Mouse (Mus musculus): Measurements from ENCODE around the gene Cyp2j5. TPM values are rescaled to one million over a fixed set of nuclear protein-coding genes. Genes with fewer than 3 reads are reported as not detected.

Gene Cyp2j5
- total RNA-seq (2012; rRNA removed), result not detected in 2 replicates

- Histone ChIP-seq H3K9ac (ENCODE audit: insufficient read depth, low read depth, low read length, poor library complexity, severe bottlenecking) (no peak within 1 kb of the TSS), H3K27ac (ENCODE audit: insufficient read depth, low read depth, low read length, poor library complexity, severe bottlenecking) (no peak within 1 kb of the TSS), H3K4me3 (ENCODE audit: insufficient read depth in 1 of 2, low read depth in 1 of 2, low read length in 2 of 2, poor library complexity in 1 of 2, severe bottlenecking in 1 of 2) (no peak within 1 kb of the TSS), H3K36me3 (ENCODE audit: control insufficient read depth, insufficient read depth, low read length, poor library complexity, severe bottlenecking) (no peaks in the 10 kb centered on the region), H3K4me1 (ENCODE audit: control insufficient read depth in 2 of 2, insufficient read depth in 2 of 2, low read length in 2 of 2, poor library complexity in 1 of 2) (no peaks in the 10 kb centered on the region), H3K9me3 (ENCODE audit: control insufficient read depth, insufficient read depth, low read depth, low read length) (no peaks in the 10 kb centered on the region; the same call in 1 of the 2 replicates)
- no peak for DNase-seq (ENCODE audit: low read depth, low spot score)
- in situ Hi-C loops (cut with MboI; ENCODE audit: low sequenced_read_pairs in 2 of 2, unreplicated experiment in 2 of 2), result no loop called here
- no peak for TF ChIP-seq ZC3H11A (IDR thresholded peaks at IDR 0.05; ENCODE audit: borderline replicate concordance, low read depth, low read length)
- no peak for TF ChIP-seq ZNF384 (IDR thresholded peaks at IDR 0.05; ENCODE audit: low read depth, low read length)
- TF ChIP-seq HCFC1 (IDR thresholded peaks at IDR 0.05; ENCODE audit: borderline replicate concordance, insufficient read depth, low read length), result no peak
- no peak for TF ChIP-seq MAFK (IDR thresholded peaks at IDR 0.05; ENCODE audit: insufficient read depth, low read depth, low read length)
- no peak for TF ChIP-seq CHD2 (IDR thresholded peaks at IDR 0.05; ENCODE audit: low read depth, low read length)
Measured at GRCm38 (mm10) chr4:96663991-96664390, at the start of gene Cyp2j5. Cyp2j5 (minus strand) TSS chr4:96664154.

DNA sequence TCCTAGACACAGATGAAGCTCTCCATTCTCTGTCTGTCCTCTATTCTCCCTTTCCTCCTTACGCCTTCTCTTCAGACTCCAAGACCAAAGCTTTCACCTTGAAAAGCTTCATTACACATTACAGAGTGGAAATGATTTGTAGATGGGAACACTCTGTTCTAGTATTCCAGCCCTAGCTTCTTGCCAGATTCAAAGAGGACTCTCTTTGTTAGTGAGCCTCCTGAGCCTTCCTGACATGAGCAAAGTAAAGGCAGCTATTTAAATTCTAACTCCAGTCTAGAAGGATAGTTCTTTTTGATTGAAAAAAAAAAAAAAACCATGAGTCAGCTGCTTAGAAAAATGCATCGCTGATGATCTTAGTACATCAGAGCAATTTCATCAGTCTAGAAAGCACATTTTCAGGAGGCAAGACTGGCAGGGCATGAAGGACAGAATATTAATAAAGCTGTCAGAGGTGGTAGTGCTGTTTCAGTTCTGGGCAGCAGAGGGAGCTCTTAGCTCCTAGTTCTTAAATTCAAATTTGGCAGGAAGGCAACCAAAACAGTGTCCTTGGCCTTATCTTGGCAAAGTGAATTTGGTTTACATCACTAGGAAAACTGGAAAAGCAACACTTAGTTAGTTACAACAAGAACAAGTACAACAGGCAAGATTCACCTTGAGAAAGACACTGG is 41.5 kb upstream of the Cyp2j5 start:
- in situ Hi-C loops (cut with MboI; ENCODE audit: low sequenced_read_pairs in 2 of 2, unreplicated experiment in 2 of 2), result no loop called here
- Histone ChIP-seq H3K4me3 (ENCODE audit: insufficient read depth in 1 of 2, low read depth in 1 of 2, low read length in 2 of 2, poor library complexity in 1 of 2, severe bottlenecking in 1 of 2) (no peak overlapping the region), H3K36me3 (ENCODE audit: control insufficient read depth, insufficient read depth, low read length, poor library complexity, severe bottlenecking) (no peaks in the 10 kb centered on the region), H3K9me3 (ENCODE audit: control insufficient read depth, insufficient read depth, low read depth, low read length) (no peaks in the 10 kb centered on the region), H3K4me1 (ENCODE audit: control insufficient read depth in 2 of 2, insufficient read depth in 2 of 2, low read length in 2 of 2, poor library complexity in 1 of 2) (no peaks in the 10 kb centered on the region), H3K9ac (ENCODE audit: insufficient read depth, low read depth, low read length, poor library complexity, severe bottlenecking) (no peak overlapping the region), H3K27ac (ENCODE audit: insufficient read depth, low read depth, low read length, poor library complexity, severe bottlenecking) (no peak overlapping the region)
- TF ChIP-seq ZC3H11A (IDR thresholded peaks at IDR 0.05; ENCODE audit: borderline replicate concordance, low read depth, low read length) (peak; percentile 18; the same call in 1 of the 2 replicates), CHD2 (IDR thresholded peaks at IDR 0.05; ENCODE audit: low read depth, low read length) (no peak)
- no peak for DNase-seq (ENCODE audit: low read depth, low spot score)

- TF ChIP-seq ZNF384 (IDR thresholded peaks at IDR 0.05; ENCODE audit: low read depth, low read length), result no peak
- no peak for TF ChIP-seq ZC3H11A (IDR thresholded peaks at IDR 0.05; ENCODE audit: borderline replicate concordance, low read depth, low read length)
- TF ChIP-seq HCFC1 (IDR thresholded peaks at IDR 0.05; ENCODE audit: borderline replicate concordance, insufficient read depth, low read length), result no peak
- no peak for TF ChIP-seq CHD2 (IDR thresholded peaks at IDR 0.05; ENCODE audit: low read depth, low read length)
- TF ChIP-seq MAFK (IDR thresholded peaks at IDR 0.05; ENCODE audit: insufficient read depth, low read depth, low read length), result no peak
- H3K27ac ChIP-seq (ENCODE audit: insufficient read depth, low read depth, low read length, poor library complexity, severe bottlenecking), result no peak overlapping the region
- no peaks in the 10 kb centered on the region for H3K9me3 ChIP-seq (ENCODE audit: control insufficient read depth, insufficient read depth, low read depth, low read length)
- in situ Hi-C loops (cut with MboI; ENCODE audit: low sequenced_read_pairs in 2 of 2, unreplicated experiment in 2 of 2), result no loop called here
- no peaks in the 10 kb centered on the region for H3K36me3 ChIP-seq (ENCODE audit: control insufficient read depth, insufficient read depth, low read length, poor library complexity, severe bottlenecking)
- no peak overlapping the region for H3K9ac ChIP-seq (ENCODE audit: insufficient read depth, low read depth, low read length, poor library complexity, severe bottlenecking)
- H3K4me1 ChIP-seq (ENCODE audit: control insufficient read depth in 2 of 2, insufficient read depth in 2 of 2, low read length in 2 of 2, poor library complexity in 1 of 2), result no peaks in the 10 kb centered on the region
- no peak for DNase-seq (ENCODE audit: low read depth, low spot score)
- no peak overlapping the region for H3K4me3 ChIP-seq (ENCODE audit: insufficient read depth in 1 of 2, low read depth in 1 of 2, low read length in 2 of 2, poor library complexity in 1 of 2, severe bottlenecking in 1 of 2)
Measured at GRCm38 (mm10) chr4:96698218-96698561, 34.2 kb upstream of the Cyp2j5 start.

- Histone ChIP-seq H3K36me3 (ENCODE audit: control insufficient read depth, insufficient read depth, low read length, poor library complexity, severe bottlenecking) (no peaks in the 10 kb centered on the region), H3K9ac (ENCODE audit: insufficient read depth, low read depth, low read length, poor library complexity, severe bottlenecking) (no peak overlapping the region), H3K4me1 (ENCODE audit: control insufficient read depth in 2 of 2, insufficient read depth in 2 of 2, low read length in 2 of 2, poor library complexity in 1 of 2) (no peaks in the 10 kb centered on the region), H3K9me3 (ENCODE audit: control insufficient read depth, insufficient read depth, low read depth, low read length) (no peaks in the 10 kb centered on the region), H3K4me3 (ENCODE audit: insufficient read depth in 1 of 2, low read depth in 1 of 2, low read length in 2 of 2, poor library complexity in 1 of 2, severe bottlenecking in 1 of 2) (0 out of 4 replicates have a peak overlapping the region, but pooled peaks of 1 of the 2 experiments have one; percentile 17), H3K27ac (ENCODE audit: insufficient read depth, low read depth, low read length, poor library complexity, severe bottlenecking) (no peak overlapping the region)
- no peak for DNase-seq (ENCODE audit: low read depth, low spot score)
- in situ Hi-C loops (cut with MboI; ENCODE audit: low sequenced_read_pairs in 2 of 2, unreplicated experiment in 2 of 2), result no loop called here
- no peak for TF ChIP-seq HCFC1 (IDR thresholded peaks at IDR 0.05; ENCODE audit: borderline replicate concordance, insufficient read depth, low read length)
- TF ChIP-seq CHD2 (IDR thresholded peaks at IDR 0.05; ENCODE audit: low read depth, low read length), result no peak
- no peak for TF ChIP-seq MAFK (IDR thresholded peaks at IDR 0.05; ENCODE audit: insufficient read depth, low read depth, low read length)
- TF ChIP-seq ZC3H11A (IDR thresholded peaks at IDR 0.05; ENCODE audit: borderline replicate concordance, low read depth, low read length), result no peak
- TF ChIP-seq ZNF384 (IDR thresholded peaks at IDR 0.05; ENCODE audit: low read depth, low read length), result no peak
Measured at GRCm38 (mm10) chr4:96697511-96698217, 33.7 kb upstream of the Cyp2j5 start.
